Mouse (Mus musculus) cerebellum, adult 9-10 months (tissue): ENCODE measurements around the gene Ermap.
A peak's percentile ranks its signal among the peaks of the same experiment; 100 is the strongest.

Experiments used
- DNase-seq: peaks from one replicate; pipeline ENCODE4 v3.0.0; 2022

Ermap gene

DNA sequence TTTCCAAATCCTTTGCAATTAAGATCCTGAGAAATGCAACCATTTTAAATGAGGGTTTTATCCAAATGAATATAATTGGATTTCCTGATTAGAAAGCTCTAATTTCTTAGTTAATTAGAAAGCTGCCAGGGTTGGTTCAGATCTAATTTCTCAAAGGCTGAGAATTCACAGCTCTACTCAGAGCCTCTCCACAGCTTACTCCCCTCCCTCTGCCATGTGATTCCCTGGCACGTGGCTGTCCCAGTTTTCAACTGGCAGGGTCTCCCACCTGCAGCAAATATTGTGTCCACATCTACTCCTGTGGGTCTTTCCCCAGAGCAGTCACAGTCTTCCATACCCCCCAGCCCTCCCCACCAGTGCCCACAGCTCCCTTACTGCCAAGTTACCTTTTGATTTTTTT is 6.3 kb downstream of the Ermap start:
- no peak for DNase-seq

DNA sequence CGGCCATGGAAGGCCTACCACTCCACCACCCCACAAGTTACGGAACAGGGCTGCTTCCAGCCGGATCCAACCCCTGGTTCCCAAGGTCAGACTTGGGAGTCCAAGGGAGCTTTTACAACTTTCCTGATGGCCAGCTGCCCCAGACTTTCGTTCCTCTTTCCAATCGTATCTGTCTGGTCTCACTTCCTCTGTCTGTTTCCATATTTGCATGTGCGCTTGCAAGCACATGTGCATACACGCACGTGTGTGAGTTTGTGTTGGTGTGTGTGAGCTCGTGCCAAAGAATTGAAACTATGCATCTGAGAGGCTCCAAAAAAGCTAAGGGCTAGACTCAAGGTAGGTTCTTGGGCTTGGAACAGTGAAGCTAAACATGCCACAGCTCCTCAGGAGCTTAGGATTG is 8.4 kb downstream of the Ermap start:
- no peak for DNase-seq

GRCm38 (mm10) chr4:119180133-119180707 is 9.6 kb downstream of the Ermap start:
- DNase-seq = no peak

DNA sequence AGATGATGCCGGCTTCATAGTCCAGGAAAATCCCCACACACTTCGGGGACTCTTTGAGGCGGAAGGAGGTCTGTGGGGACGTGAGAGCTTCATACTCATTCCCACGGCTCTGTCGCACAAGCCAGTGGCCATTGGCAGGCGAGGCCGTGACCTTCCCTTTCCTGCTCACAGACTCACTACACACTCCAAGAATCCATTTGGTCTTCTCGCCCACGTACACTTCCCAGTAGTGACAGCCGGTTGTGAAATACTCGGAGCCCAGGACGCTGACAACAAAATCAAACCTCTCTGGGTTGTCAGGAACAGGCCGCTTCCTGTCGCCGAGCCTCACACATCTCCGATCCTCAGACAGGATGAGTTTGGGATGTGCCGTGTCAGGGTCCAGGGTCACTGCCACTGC is 11.5 kb downstream of the Ermap start:
- no peak for DNase-seq

DNA sequence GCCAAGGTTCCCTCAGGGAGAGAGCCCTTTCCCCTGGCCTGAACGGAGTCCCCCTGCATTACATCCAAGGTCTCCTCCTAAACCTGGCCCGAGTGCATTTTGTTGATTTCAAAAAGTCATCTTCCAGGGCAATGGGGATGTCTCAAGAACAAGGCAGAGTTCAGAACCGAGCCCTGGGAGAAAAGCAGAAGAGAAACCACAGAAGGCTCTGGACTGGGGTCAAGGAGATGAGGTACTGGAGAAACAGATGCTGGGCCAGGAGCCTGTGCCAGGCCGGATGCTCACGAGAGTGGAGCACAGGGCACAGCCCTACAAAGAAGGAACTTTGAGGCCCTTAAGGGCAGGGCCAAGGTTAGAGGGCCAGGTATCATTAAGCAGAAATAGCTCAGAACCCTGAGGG is 12.1 kb downstream of the Ermap start:
- no peak for DNase-seq

- DNase-seq = peak; percentile 98
Measured at GRCm38 (mm10) chr4:119173851-119174453, 15.9 kb downstream of the Ermap start, which contains the start of gene Zfp691. Zfp691 (minus strand) TSS chr4:119174195.

DNA sequence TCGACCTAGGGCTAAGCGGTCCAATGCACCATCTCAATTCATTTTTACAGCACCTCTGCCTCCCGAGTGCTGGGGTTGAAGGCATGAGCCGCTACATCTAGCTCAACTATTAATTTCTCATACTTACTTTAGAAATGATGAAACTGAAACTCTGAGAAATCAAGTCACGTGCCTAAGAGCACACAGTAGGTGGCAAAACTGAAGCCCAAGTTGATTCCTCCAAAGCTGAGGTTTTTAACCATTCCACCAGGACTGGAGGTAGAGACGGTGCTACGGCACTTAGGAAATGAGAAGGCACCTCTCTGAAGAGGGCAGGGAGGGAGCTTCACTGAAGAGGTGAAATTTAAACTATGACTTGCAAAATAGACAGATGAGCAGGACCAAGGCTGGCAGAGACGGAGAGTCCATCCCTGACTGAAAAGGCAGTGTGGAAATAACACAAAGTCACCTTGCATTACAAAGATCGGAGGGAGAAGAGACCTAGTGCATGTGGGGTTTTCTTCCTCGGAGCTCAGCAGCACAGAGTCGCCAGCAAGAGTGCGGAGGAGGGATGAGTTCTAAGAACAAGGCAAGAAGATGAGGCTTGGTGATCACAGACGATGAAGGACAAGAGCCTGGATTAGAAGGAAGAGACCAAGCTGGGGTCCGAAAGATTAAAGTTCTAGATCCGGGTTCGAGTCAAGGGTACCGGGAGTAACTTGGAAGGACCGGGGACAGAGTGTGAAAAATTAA is 16.7 kb downstream of the Ermap start:
- no peak for DNase-seq

DNA sequence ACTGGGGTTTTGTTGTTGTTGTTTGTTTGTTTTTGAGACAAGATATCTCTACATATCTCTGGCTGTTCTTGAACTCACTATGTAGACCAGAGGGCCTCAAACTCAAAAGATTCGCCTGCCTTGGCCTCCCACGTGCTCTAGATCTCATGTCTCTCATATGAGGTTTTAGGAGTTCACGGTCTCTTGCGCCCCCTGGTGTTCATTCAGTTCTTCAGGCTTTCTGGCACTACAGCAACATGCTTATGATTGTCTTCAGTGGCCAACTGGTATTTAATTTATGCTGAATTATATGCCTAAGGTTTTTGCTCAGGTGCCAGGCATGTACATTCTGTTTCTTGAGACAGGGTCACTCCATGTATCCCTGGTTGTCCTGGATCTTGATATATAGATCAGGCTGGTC is 22.1 kb downstream of the Ermap start:
- peak; percentile 88 for DNase-seq

DNA sequence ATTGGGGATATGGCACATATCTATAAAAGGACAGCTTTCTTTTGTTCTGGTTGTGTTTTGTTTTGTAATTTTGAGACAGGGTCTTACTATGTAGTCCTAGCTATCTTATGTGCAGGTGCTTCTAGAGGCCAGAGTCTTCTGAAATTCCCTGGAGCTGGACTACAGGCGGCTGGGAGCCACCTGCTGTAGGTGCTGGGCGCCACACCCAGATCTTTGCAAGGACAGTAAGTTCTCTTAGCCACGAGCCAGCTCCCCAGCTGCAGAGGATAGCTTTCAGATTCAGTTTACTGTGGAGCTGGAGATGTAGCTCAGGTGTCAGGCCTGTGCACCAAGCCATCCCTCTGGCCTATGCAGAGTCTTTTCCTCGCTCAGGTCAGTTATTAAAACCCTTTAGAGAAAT is 22.7 kb downstream of the Ermap start:
- DNase-seq = no peak

- no peak for DNase-seq
Measured at GRCm38 (mm10) chr4:119165916-119166315, 23.9 kb downstream of the Ermap start.

DNA sequence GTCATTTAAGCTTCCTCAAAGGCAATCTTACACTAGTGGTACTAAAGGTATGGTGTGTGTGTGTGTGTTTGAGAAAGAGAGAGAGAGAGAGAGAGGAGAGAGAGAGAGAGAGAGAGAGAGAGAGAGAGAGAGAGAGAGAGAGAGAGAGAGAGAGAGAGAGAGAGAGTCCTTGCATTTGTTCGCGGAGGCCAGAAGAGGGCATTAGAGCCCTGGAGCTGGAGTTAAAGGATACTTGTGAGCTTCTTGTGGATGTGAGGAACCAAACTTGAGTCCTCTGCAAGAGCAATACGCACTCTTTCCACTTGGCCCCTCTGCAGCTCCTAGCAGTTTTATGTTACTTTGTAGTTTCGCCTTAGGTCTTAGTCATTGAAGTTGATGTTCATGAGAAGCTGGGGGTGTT is 26.8 kb downstream of the Ermap start:
- DNase-seq = no peak

DNA sequence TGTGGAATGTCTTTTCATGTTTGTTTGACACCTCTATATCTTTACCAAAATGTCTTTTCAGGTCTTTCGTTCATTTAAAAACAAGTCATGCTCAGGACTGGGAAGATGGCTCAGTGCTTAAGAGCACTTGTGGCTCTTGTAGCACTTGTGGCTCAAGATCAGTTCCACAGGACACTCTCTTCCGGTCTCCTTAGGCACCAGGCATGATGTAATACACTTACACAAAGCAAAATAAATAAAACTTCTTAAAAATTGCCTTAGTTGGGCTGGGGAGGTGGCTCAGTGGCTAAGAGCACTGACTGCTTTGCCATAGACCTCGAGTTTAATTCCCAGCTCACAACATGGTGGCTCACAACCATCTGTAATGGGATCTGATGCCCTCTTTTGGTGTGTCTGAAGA is 28.5 kb downstream of the Ermap start:
- DNase-seq = no peak

- DNase-seq = no peak
Measured at GRCm38 (mm10) chr4:119157891-119158290, 31.9 kb downstream of the Ermap start.

DNA sequence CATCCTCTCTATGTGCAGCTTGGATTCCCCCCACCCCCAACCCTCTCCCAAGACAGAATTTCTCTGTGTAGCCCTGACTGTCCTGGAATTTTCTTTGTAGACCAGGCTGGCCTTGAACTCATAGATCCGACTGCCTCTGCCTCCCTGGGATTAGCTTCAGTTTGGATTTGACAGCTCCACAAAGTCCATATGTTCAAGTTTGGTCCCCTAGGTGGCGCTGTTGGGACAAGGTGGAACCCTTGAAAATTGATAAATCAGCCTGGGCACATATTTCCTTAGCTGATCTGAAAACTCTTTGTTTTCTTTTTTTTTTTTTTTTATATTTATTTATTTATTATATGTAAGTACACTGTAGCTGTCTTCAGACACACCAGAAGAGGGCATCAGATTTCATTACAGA is 32.6 kb downstream of the Ermap start:
- peak; percentile 47 for DNase-seq

- no peak for DNase-seq
Measured at GRCm38 (mm10) chr4:119148741-119149140, 41.1 kb downstream of the Ermap start.

- DNase-seq = no peak
Measured at GRCm38 (mm10) chr4:119147347-119147746, 42.5 kb downstream of the Ermap start.

DNA sequence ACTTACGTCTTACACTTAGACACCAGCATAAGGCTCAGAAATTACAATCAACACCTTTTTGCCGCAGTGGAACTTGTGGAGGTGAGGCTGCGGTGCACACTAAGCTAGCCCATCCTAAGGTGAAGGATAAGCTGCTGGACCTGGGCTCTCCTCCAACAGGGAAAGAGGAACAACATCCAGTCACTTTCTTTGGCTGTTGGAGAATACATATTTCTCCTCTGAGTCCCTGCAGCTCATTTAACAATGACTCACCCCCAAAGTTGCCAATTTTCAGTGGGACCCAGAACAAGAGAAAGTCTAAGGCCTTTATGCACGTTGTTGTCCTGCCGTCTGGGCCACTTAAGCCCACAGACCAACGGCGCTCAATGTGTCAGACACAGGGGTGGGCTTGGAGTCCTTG is 43.0 kb downstream of the Ermap start:
- no peak for DNase-seq

DNA sequence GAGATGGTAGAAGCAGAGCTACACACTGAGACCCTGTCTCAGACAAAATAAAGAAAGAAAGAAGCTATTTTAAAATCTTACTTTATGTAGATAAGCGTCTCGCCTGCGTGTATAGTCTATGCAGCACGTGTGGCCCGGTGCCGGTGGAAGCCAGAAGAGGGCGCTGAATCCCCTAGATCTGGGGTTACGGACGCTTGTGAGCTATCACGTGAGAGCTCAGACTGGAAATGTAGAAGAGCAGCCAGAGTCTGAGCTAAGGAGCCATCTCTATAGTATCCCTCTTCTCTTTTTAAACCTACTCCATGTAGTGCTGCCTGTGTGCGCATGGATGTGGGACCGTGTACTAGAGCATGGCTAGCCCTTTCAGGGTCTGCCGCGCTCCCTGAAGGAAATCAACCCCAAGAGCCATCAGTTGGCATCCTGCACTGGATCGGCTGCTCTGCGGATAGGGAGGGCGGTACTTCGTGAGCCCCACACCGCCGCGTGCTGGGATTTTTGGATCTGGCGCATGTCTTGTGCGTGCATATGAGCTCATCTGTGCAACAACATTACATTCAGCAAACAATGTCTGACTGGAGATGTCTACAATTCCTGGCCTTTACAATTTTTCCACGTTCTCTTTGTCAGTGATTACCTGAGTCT is 47.5 kb downstream of the Ermap start:
- peak; percentile 39 for DNase-seq

DNA sequence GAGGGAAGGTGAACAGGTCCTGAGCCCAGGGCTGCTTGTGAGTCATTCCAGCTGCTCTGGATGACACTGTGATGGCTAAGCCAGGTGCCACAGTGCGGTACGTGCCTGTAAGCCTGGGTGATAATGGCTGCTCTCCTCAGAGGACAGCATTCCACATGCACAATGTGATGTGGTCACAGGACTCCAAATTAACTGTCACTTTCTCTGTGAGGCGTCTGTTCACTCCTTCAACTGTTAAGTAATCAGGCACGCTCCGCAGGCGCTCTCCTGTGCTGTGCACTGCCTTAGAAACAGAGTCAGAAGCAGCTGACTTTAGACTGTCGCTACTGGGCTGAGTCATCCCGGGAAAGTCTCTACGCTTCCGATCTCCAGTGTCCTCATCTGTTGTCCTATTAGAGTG is 48.6 kb downstream of the Ermap start:
- DNase-seq = no peak

DNA sequence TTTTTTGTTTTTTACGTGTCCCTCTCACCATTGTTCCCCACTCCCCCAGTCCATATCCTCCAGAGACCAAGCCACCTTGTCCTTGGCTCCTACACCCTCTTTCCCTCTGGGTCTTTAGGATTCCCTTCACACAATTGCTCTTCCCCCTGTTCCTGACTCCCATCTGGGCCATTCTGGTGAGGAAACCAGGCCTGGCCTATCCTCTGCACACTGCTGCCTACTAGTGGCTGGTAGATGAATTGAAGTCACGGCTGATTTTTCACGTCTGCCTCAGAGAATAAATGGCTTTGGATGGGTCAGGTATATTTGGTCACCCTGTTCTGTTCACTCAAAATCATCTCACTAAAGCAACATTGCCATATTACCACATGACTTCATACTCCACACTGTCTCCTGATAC is 49.7 kb downstream of the Ermap start:
- peak; percentile 36 for DNase-seq

- peak; percentile 31 for DNase-seq
Measured at GRCm38 (mm10) chr4:119138776-119139175, 51.0 kb downstream of the Ermap start.

DNA sequence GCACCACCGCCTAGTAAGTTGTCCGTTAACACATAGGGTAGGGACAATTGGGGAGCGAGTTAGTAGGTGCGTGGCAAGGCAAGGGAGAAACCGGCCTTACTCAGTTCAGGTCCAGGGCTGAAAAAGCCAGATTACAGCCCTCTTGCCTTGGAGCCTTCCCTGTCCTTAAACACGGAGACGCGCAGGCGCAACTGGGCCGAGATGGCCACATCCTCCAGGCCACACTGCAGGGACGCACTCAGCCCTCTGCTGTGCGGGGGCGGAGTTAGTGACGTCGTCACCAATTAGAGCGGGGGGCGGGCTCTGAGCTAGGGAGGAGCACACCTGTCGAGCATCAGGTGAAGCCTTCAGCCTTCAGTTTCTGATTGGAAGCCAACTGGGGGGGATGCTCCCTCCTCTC is 51.6 kb downstream of the Ermap start:
- DNase-seq = peak; percentile 88

DNA sequence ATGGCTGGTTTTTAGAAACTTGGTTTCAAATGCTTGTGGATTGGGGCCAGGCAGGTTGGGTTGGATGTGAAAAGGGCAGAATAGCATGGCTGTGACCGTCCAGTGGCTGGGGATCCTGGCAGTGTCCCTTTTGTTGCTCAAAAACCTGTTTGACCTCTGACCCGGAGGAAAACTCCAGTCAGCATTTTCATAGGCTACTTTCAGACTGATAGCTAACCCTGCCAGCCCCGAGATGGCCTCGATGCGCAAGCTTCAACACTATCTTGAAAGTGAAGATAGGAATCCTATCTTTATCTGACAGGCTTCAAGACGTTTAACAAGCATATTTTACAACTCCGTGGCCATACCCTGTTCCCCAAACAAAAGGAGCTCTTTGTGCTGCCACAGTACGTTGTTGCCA is 52.5 kb downstream of the Ermap start:
- no peak for DNase-seq

DNA sequence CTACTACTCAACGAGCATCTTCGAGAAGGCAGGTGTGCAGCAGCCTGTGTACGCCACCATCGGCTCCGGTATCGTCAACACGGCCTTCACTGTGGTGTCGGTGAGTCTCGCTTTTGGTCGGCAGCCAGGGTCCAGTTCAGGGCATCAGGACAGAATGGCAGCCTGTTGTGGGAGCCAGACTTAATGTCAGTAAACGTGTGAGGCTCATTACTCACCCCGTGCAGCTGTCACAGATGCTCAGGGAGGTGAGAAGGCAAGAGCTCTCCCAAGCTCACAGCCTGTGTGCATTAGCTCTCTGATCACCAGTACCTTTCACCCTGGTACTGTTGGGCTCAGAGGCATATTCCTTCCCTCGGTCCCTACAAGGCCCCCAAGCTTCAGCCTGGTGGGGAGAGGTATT is 56.0 kb downstream of the Ermap start:
- no peak for DNase-seq
